Mouse (Mus musculus) T-cell, adult 2 months (primary cell): ENCODE data around the gene Serpina1f.
"Not testable (repeated sequence)": the region's sequence is repeated elsewhere in the genome, so short reads cannot be mapped to it uniquely, and the experiment has no call there.

Experiments used
- DNase-seq: peaks from one replicate; pipeline ENCODE4 v3.0.0; 2022; ENCODE audit warnings: low spot score

Serpina1f gene

DNA sequence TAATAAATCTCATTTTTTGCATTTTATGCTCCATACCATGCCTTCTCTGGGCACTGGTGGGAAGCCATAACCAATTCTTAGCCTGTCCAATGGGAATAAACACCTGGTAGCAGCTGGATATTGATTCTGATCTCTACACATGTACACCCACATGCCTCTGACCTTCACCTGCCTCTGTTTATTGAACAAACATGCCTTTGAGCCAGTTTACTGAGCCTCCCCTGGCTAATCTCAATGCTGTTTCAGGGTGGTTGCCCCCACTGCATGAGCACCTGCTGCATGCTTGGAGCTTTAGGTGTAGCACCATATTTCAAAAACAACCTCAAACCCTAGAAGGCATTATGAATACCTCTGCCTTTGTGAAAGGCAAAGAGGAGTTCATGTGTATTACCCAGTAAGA is 33.3 kb downstream of the Serpina1f start:
- DNase-seq = not testable (repeated sequence)

DNA sequence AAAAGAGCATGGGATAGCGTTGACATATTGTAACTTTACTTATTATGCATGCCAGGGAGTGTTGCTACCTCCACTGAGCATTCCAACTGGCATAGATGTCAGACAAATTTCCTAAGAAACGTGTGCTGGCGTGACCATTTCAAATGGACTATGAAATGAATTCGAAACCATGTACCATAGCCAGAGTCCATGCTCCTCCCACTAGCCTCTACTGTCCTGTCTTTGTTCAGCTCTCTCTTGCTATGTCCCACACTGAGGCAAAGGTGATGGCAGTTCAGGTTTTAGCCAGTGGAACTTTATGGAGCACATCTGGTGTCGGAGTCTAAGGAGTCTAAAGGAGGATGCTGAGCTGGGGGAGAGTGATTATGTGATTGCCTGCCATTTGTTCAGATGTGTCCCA is 35.3 kb downstream of the Serpina1f start:
- no peak for DNase-seq

DNA sequence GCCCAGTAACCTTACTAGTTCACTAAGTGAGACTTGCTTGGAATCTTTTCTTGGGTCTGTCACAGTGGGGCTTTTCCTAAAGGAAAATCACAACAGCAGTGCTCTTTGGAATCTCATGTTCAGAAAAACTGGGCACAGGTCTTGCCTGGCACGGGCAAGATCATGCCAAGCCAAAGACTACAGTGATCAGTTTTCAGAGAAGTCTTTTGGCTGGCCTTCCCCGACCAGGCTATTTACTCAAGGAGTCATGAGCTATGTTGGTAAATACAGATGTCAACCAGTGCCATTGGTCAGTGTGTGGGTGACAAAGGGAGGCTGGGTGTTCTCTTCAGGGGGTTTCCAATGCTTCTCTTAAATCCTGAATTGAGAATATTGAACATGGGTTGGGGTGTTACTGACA is 36.2 kb downstream of the Serpina1f start:
- DNase-seq = no peak

DNA sequence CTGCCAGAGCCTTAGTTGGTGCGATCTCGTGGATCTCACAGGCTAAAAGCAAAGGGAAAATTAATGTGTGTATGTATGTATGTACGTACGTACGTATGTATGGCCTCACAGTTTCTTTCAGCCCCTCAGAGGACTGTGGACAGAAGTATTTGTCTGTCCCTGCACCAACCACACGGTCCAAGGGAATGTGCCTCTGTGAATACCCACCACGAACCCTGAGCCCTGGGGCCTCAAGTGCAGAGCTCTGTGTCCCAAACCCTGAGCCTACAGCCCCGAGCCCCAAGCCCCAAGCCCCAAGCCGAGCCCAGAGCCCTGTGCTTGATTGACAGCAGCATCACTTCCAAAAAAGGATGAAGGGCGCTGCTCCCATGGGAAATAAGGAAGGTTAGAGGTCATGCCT is 37.3 kb downstream of the Serpina1f start:
- no peak for DNase-seq

DNA sequence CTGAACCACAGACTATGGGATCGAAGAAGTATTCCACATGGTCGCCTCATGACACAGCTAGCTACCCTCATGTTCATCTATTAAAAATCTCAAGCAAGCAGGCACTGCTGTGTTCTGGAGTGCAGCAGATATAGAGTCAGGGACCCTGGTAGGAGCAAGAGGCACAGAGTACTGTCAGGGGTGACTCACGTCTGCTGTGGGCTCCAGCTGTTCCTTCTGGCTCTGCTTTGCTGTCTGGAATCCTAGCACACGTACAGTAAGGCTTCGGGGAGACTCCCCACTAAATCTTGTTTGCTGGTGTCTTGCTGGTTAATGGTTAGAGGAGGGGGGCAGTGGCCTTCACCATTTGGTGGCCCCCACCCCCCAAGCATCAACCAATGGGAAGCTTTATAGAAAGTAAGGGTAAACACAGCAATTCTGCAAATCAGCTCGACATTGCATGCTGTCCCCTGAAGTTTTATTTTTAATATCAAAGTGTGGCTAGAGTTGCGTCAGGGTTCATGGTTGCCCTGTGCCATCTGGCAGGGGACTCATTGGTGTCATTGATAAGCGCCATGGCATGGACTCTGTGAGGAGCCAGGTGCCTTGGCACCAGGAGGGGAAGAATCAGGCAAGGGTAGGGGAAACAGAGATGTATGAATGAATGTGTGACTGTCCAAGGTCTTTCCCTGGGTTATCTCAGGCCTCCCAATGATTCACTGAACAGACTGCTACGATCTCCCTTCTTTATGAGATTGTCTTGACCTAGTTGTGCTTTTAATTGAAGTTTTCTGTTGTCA is 38.3 kb downstream of the Serpina1f start, which contains the start of gene Serpina6:
Gene Serpina6, minus strand, starts transcription at position 365 of the 779 bp plus-strand sequence.
- DNase-seq = no peak

DNA sequence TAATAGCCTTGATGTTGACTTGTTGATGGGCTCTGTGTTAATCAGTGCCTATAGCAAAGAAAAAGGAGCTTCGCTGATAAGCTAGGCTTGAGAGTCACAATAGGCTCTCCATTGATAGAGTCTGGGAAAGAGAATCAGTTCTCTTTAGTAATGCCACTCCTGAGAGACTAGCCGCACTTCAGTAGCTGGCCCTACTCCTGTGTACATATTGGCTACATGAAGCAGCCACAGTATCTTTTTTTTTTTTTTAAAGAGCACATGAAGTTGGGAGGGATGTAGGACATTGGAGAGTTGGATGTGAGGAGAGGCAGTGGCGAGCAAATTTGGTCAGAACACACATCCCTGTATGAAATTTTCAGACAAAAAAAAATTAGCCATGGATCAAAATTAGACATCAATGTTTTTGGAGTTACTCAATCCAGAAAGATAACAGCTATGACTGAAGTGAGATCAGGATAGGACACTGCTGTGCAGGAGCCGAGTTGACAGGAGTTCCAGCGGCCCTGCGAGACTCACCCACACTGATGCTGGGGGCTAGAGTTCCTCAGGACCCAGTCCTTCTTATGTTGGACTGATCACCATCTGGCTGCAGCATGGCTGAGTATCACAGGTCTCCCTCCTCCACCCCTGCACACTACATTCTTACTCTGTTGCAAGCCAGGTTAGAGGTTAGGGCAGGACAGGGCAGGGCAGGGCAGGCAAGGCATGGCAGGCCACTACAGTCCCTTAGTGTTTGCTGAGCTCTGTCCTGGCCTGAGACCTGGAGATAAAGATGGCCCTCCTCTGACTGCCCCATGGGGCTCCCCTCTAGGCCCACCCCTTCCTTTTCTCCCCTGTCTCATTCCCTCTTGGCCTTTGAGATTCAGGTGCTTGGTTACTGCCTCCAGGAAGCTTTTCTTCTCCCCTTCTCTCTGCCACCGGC is 39.9 kb downstream of the Serpina1f start:
- no peak for DNase-seq

DNA sequence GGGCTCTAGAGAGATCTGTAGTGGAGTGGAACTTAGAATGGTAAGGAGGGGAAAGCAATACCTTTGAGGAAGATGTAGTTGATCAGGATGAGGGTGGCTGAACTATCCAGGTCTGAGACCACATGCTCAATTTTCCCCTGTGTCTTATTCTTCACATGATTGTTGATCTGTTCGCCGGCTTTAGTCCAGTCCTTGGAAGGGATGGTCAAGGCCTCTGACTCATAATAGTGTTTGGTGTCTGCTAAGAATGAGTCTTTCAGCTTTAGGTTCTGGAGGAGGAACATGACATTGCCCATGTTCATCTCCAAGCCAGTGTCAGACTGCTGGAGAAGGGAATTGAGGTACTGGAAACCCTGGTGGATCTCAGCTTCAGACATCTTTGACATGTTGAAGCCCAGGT is 41.5 kb downstream of the Serpina1f start:
- no peak for DNase-seq

DNA sequence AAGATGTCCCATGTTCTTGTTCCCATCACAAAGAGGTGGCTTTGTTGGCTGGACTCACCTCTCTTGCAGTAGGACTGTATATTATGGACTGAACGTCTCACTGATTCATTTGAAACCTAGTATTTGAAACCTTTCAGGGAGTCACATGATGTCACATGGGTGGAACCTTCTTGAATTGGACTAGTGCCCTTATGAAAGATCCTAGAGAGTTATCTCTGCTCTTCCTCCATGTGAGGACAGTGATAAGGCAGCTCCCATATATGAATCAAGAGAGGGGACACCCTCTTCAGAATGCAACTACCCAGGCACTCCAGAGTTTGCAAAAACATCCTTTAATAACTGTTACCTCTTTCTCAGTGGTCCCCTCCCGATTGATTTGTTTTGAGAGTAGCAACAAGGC is 49.0 kb downstream of the Serpina1f start:
- DNase-seq = no peak

DNA sequence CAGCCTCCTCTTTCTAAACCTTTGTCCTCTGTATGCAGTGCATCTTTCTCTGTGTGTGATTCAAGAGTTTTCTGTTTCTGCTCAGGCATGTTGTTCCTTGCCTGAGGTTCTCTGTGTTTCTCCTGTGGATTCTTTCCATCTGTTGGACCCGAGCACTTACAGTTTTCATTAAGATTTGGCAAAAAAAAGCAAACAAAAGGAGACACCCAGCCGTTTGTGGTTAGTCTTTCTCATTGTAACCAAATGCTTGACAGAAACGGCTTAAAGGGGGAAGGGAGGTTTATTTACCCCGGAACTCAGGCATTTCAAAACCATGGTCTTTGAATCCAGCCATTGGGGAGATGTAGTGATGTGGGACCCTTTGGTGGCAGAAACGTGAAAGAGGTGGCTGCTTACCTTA is 50.7 kb downstream of the Serpina1f start:
- no peak for DNase-seq

DNA sequence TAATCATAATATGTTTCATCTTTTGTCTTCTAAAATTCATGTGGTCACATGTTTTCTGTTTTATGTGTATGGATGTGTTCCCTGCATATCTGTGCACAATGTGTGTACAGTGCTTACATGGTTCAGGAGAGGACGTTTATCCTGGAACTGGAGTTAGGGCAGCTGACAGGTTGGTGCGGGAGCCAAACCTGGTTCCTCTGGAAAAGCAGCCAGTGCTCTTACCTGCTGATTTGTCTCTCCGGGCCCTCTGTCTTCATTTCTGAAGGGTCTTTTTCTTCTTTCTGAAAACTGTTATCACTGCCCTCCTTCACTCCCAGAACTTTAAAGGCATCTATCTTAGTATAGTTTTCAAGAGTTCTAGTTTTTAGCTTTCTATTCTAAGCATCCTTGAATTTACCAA is 51.5 kb downstream of the Serpina1f start:
- no peak for DNase-seq

DNA sequence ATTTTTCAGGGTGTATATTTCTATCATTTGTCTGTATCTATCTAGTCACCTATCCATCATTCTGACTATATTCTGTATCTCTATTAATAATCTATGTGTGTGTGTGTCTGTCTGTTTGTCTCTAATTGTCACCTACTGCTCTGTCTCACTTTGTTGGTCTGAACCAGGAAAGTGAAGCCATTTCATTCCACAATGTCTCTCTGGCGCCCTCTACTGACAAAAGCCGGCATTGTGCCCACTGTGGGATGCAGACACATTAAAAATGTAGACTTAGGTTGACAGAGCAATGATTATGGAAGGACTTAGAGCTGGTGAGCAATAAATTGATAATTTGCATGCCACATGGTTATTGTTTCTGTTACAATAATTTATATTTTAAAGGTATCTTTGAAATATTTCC is 52.0 kb downstream of the Serpina1f start:
- no peak for DNase-seq
